In the genomic region with DNA sequence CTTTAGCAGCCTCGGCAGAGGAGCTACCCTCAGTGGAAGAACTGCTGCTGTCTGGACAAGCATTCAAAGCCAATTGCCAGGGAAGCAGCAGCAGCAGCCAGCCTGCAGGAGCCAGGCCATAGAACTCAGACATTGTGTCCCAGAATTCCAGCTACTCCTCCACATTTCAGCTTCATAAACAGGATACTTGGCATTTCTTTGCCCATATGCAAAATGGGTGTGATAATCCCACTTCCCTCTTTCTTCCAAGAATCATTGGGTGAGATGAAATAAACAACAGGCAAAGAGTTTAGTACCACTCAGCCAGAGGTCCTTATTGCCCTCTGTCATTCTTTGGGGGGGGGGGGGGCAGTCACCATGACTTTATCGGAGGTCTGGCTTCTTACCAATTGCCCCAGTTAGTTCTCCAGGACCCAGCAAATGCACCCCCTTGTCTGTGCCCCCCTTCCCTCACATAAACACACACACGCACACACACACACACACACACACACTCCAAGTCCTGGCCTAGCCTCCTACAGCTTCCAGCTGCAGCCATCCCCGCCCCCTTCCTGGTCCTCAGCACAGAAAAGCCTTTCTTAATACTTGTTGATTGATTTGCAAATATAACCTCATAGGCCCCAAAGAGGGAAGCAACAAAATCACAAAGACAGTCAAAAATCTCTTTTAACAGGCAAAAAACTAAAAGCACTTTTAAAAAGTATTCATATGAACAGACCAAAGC, we compare ENCODE assay signal across 8 mouse cellular contexts. TPM values are rescaled to one million over a fixed set of nuclear protein-coding genes. Genes with fewer than 3 reads are reported as not detected.
DNase-seq lines count a peak whose midpoint lies in the region; ATAC-seq and TF ChIP-seq lines count a peak whose summit lies in the region.

No protein-coding gene starts in this region.

- peak overlapping the region; percentile 94 for H3K9ac ChIP-seq in heart, embryonic 16.5 days (ENCODE audit: low read length)
- H3K9ac ChIP-seq in liver, adult 2 months (ENCODE audit: low read depth, low read length): peak overlapping the region; percentile 15; the same call in 1 of the 2 replicates
- H3K9ac ChIP-seq in neural tube, embryonic 13.5 days: peak overlapping the region; percentile 74; the same call in 1 of the 2 replicates

- peak overlapping the region; percentile 49 for H3K27ac ChIP-seq in heart, embryonic 16.5 days (ENCODE audit: low read length)
- no peak overlapping the region for H3K27ac ChIP-seq in liver, adult 2 months (replicated peaks; ENCODE audit: insufficient read depth, low read depth, low read length)
- no peak overlapping the region for H3K27ac ChIP-seq in neural tube, embryonic 13.5 days (replicated peaks)

- peaks cover 9% of the 10 kb centered on the region; the same call in 1 of the 2 replicates for H3K9me3 ChIP-seq in heart, embryonic 16.5 days (replicated peaks; ENCODE audit: control insufficient read depth, low read length)
- no peaks in the 10 kb centered on the region for H3K9me3 ChIP-seq in neural tube, embryonic 13.5 days

- no peaks in the 10 kb centered on the region for H3K27me3 ChIP-seq in C2C12 (ENCODE audit: control insufficient read depth, insufficient read depth, insufficient read length)
- peaks cover 4% of the 10 kb centered on the region for H3K27me3 ChIP-seq in heart, embryonic 16.5 days (ENCODE audit: control insufficient read depth, insufficient read depth, low read length)
- no peaks in the 10 kb centered on the region for H3K27me3 ChIP-seq in liver, adult 2 months (ENCODE audit: control insufficient read depth, insufficient read depth, low read length)
- peaks cover 36% of the 10 kb centered on the region for H3K27me3 ChIP-seq in neural tube, embryonic 13.5 days

- no peak for TF ChIP-seq CTCF in C2C12 (IDR thresholded peaks at IDR 0.05; ENCODE audit: control insufficient read depth, insufficient read depth, insufficient read length)
- TF ChIP-seq CTCF in liver, adult 2 months (IDR thresholded peaks at IDR 0.05; ENCODE audit: low read depth, low read length): no peak

- WGBS in heart, embryonic 16.5 days: 54% methylated on average over 4 of the region's 4 CpGs
- 73% methylated on average over 4 of the region's 4 CpGs for WGBS in liver, adult 2 months
- WGBS in neural tube, embryonic 13.5 days: 29% methylated on average over 4 of the region's 4 CpGs

- H3K4me2 ChIP-seq in heart, embryonic 16.5 days (ENCODE audit: low read depth, low read length): peak overlapping the region; percentile 80
- H3K4me2 ChIP-seq in neural tube, embryonic 13.5 days: peak overlapping the region; percentile 78

- H3K4me3 ChIP-seq in C2C12 (ENCODE audit: insufficient read depth, poor library complexity, severe bottlenecking): peak overlapping the region; percentile 91
- H3K4me3 ChIP-seq in heart, embryonic 16.5 days (ENCODE audit: low read length): peak overlapping the region; percentile 79
- peak overlapping the region; percentile 96 for H3K4me3 ChIP-seq in liver, adult 2 months (ENCODE audit: insufficient read depth, low read depth, low read length)
- H3K4me3 ChIP-seq in neural tube, embryonic 13.5 days: peak overlapping the region; percentile 58

- TF ChIP-seq POLR2A in liver, adult 2 months (IDR thresholded peaks at IDR 0.05; ENCODE audit: extremely low read depth, insufficient read depth, low read length): no peak

- peaks cover 36% of the 10 kb centered on the region for H3K36me3 ChIP-seq in C2C12 (ENCODE audit: control insufficient read depth, insufficient read depth)
- peaks cover 4% of the 10 kb centered on the region; the same call in 1 of the 2 replicates for H3K36me3 ChIP-seq in heart, embryonic 16.5 days (ENCODE audit: control insufficient read depth, insufficient read depth)
- no peaks in the 10 kb centered on the region for H3K36me3 ChIP-seq in liver, adult 2 months (ENCODE audit: control insufficient read depth, insufficient read depth, low read length)
- H3K36me3 ChIP-seq in neural tube, embryonic 13.5 days: no peaks in the 10 kb centered on the region

- H3ac ChIP-seq in C2C12 (ENCODE audit: control insufficient read depth, insufficient read length, low read depth): peak overlapping the region; percentile 15

- H3K79me3 ChIP-seq in C2C12 (ENCODE audit: low read depth): peaks cover 61% of the 10 kb centered on the region

- DNase-seq in Muller cell, postnatal 12 days (ENCODE audit: inconsistent ontology term): peak; percentile 59
- no peak for DNase-seq in liver, adult 2 months (ENCODE audit: extremely low read depth, low read depth, low spot score)
- no peak for DNase-seq in thymus, adult 18-20 months
- no peak for DNase-seq in adrenal gland, adult 2 months
- DNase-seq in urinary bladder, postnatal 14 days (ENCODE audit: low spot score): no peak

- peaks cover 27% of the 10 kb centered on the region for H3K4me1 ChIP-seq in heart, embryonic 16.5 days (ENCODE audit: control insufficient read depth, insufficient read depth, low read length)
- peaks cover 7% of the 10 kb centered on the region; the same call in 1 of the 2 replicates for H3K4me1 ChIP-seq in liver, adult 2 months (ENCODE audit: control insufficient read depth, insufficient read depth, low read length)
- H3K4me1 ChIP-seq in neural tube, embryonic 13.5 days (replicated peaks): peaks cover 33% of the 10 kb centered on the region

- no peak for ATAC-seq in heart, embryonic 16.5 days (replicated peaks; ENCODE audit: extremely low read depth, insufficient read depth, low FRiP score)
- no peak for ATAC-seq in neural tube, embryonic 13.5 days (ENCODE audit: low read depth)

- H3K79me2 ChIP-seq in C2C12 (ENCODE audit: control insufficient read depth, insufficient read depth): peaks cover 73% of the 10 kb centered on the region
- H3K79me2 ChIP-seq in liver, adult 2 months (ENCODE audit: control insufficient read depth, insufficient read depth, low read length): peaks cover 16% of the 10 kb centered on the region; the same call in 1 of the 2 replicates

TF ChIP-seq in C2C12, 6 proteins besides CTCF, POLR2A, EP300 and RAD21:
- no peak for TF ChIP-seq CEBPB (IDR thresholded peaks at IDR 0.05; ENCODE audit: low read depth)
- no peak for TF ChIP-seq FOSL1 (IDR thresholded peaks at IDR 0.05; ENCODE audit: insufficient read depth, low read length, poor library complexity, severe bottlenecking)
- no peak for TF ChIP-seq MYOG (IDR thresholded peaks at IDR 0.05; ENCODE audit: control insufficient read depth, extremely low read depth, insufficient read length)
- TF ChIP-seq USF1 (IDR thresholded peaks at IDR 0.05; ENCODE audit: low read depth): no peak

RNA-seq across cellular contexts. Expression of gene Tns3, which starts 1.5 kb away (rescaled TPM):
- 57.4 TPM for polyA plus RNA-seq in C2C12 (2012; fragmentation: generic; extraction: Trizol)
- polyA plus RNA-seq in heart, embryonic 16.5 days (2015; fragmentation: Nextera tagmentation; extraction: Ambion mirVana): 20.2 and 23.6 TPM in 2 replicates
- total RNA-seq in liver, adult 2 months (2014; rRNA removed): 15.3 and 19.7 TPM in 2 replicates
- polyA plus RNA-seq in liver, adult 2 months (2012; rRNA removed): 12.8 and 14.6 TPM in 2 replicates
- polyA plus RNA-seq in neural tube, embryonic 13.5 days (2015; fragmentation: Nextera tagmentation; extraction: Ambion mirVana): 7.9 TPM in 2 replicates
- 10 to 100 TPM; 57.2 to 67.7 TPM for total RNA-seq in adrenal gland, adult 2 months (2021)
- 39.2 and 44.2 TPM in 2 replicates for polyA plus RNA-seq in adrenal gland, adult 2 months (2012; rRNA removed)

Comparison
In these comparisons a context has a peak if more than half of its experiments do, and no peak if none do; other contexts are left out.
1. H3K9ac ChIP-seq: peak in every context shown above with its lines; median percentile 94 in heart, embryonic 16.5 days; 74 in neural tube, embryonic 13.5 days; 15 in liver, adult 2 months.